Mouse (Mus musculus) ovary, adult 18-20 months (tissue): ENCODE measurements at regions not wholly inside any gene's neighbourhood (a gene's known extent, or its start where the extent isn't known, plus 50 kb on each side); places are given as distances from the start of the nearest gene placed in this dataset.

Experiments used
- DNase-seq: peaks from one replicate; pipeline ENCODE4 v3.0.0; 2022; ENCODE audit warnings: low spot score, mixed read lengths

DNA sequence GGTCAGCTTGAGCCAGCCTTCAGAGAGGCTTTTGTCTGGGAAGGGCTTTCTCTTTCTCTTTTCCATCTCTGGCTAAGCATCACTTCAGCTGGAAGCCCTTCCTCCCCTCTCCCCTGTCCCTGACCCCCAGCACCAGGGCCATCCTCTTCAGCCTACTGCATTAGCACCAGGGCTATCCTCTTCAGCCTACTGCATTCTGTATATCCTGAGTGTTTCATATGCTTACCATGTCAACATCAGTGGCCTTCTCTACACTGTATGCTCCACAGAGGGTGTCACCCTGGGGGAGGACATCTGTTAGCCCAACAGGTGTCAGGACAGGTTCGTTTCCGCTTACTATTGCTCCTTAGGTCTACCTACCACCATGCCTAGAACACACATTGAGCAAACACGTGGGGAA lies 282.5 kb downstream of the Rps24 start:
- no peak for DNase-seq

DNA sequence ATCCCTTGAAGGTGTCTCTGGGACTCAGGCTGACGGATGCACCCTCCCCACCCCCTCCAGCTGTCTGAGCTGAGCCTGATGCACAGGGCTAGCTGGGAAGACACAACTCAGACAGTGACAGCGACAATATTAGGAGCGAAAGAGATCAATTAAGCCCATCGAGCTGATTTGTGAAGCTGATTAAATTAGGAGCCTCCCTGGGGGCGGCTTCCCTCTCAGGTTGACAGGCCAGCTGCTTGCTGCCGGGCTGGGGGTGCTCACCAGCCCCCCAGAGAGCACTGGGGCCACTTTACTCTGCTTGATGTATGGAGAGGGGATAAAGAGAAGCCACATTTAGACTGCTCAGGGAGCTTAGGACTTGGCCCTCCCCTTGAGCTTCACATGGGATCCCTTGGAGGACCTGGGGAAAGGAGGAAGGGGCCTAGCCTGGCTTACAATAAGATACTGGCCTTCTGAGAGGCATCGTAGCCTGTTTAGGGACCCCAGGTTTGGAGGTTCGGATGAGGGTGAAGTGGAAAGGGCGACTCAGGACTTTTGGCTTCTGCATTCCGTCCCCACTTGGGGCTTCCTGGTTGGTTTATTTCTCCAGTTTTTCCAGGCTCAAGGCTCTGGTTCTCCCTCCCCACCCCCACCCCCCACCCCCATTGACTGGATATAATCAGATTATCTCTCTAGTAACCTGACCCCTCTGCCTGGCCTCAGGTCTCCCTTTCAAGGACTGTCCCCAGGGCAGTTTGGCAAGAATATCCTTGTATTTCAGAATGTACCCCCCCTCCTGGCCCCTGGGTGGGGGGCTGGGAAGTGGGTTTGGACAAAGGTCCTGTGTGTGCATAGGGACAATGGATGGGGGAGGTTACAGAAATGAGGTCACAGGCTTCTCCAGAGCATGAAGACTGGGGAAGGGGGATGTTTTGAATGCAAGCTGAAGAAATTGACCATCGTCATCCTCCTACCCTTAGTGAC lies 283.4 kb downstream of the Rps24 start:
- no peak for DNase-seq

DNA sequence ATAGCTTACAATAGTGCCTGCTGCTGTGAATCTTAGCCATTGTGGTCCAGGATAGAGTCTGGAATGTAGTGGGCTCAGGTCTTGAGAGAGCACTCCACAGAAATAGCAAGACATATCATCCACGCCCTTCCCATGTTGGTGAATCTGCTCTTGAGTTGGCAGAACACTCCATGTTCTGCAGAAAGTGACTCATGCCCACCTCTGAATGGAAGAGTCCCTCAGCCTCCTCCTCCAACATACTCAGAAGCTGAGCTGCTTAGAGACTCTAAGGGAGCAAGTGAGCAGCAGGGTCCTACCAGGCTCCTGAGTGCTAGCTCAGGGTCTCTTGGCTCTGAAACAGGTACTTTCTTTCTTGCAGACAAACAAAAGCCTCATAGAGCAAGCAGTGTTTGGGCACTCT lies 284.7 kb downstream of the Rps24 start:
- DNase-seq: no peak

DNA sequence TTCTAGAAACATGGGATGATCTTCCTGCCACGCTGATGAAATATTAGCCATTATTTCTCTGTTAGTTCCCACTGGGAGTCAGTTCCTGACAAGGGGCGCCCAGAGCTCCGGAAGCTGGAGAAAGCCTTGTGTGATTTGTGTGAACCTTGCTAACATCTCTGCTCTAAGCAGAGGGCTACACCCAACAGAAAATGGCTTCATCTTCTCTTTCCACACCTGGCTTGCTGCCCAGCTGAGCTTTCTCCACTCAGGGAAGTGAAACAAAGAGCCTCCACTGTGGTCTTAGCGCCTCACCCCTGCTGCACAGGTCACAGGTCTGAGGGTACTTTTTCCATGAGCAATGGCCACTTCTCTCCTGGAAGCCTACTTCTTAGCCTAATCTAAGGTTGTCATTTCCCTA lies 285.2 kb downstream of the Rps24 start:
- no peak for DNase-seq

DNA sequence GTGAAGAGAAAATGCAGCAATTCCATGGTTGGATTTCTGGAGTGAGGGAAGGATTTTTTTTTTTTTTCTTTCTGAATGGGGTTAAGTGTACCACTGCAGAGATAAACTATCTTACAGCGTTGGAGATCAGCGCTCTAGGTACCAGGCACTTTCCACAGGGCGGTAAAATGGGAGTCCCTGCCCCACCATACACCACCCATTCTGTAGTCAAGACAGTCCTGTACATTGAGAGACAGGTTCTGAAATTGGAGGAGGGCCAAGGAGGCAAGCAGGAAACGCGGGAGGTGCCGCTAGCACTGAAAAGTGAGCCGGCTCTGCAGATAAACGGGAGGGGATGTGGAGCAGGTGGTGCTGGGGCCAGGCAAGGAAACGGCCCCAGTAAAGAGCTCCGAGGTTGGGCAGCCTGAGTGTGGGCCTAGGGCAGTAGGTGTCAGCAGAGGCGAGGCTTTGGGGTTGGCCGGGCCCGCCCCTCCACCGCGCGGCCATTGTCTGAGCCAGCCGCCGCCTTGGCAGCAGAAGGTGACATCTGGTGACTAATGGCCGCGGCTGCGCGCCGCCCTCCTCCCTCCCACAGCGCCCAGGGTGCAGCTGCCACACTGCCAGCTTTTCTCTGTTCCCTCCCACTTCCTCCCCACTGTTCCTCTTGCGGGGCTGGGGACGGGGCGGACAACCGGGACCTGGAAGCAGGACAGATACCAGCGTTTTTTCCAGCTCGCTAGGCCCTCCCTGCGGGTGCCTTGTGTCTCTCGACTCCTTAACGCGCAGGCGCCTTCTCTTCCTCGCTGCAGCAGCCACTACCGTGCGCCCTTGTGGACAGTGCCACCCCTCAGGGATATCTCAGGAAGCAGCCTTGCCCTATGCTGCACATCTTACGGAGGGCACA lies 292.1 kb downstream of the Rps24 start:
- peak; percentile 80 for DNase-seq

DNA sequence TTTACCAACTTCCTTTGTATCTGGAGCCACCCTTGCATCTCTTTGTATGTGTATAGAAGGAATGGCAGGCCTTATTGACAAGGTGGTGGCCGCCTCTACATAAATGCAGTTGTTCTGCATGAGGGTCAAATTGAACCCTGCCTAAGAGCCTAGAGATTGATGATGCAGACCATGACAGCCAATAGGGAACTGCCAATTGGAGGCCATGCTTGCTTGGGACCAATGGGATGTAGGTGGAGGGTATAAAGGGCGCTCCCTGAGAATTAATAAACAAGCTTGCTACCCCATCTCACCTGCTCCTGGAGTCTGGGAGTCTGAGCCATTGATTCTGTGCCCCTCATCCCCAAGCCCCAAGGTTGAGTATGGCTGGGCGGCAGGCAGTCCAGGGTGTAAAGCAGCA lies 294.7 kb downstream of the Rps24 start:
- no peak for DNase-seq

DNA sequence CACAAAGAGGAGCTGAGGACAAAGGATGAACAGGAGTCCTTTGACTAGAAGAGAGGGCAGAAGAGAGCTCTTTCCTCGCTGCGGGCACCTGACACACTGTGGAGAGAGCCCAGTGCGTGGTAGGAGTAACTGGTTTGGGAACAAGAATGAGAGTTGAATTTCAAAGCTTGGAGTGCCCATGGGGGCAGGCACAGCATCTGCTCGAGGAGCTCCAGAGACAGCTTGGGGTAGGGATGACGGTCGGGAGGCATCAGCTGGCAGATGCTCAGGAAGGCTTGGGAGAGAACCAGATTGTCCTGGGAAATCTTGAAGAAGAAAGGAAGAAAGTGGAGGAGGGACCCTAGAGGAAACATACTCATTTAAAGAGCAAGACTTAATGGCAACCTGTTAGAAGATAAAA lies 297.0 kb downstream of the Rps24 start:
- no peak for DNase-seq

DNA sequence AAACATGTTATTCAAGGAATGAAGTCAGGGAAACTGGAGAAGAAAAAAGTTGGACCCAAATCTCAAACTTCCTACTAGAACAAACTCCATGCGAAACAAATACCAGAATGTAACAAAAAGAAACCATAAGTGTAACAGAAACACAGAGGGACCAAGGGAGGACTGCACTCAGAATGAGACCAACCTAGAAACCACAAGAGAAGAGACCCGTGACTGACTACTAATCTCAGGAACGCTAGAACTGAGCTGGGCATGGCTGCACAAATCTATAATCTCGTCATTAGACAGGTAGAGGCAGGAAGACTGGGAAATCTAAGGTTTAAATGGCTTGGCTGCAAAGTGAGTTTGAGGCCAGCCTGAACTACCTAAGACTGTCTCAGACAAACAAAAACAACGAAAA lies 298.5 kb downstream of the Rps24 start:
- DNase-seq: no peak

DNA sequence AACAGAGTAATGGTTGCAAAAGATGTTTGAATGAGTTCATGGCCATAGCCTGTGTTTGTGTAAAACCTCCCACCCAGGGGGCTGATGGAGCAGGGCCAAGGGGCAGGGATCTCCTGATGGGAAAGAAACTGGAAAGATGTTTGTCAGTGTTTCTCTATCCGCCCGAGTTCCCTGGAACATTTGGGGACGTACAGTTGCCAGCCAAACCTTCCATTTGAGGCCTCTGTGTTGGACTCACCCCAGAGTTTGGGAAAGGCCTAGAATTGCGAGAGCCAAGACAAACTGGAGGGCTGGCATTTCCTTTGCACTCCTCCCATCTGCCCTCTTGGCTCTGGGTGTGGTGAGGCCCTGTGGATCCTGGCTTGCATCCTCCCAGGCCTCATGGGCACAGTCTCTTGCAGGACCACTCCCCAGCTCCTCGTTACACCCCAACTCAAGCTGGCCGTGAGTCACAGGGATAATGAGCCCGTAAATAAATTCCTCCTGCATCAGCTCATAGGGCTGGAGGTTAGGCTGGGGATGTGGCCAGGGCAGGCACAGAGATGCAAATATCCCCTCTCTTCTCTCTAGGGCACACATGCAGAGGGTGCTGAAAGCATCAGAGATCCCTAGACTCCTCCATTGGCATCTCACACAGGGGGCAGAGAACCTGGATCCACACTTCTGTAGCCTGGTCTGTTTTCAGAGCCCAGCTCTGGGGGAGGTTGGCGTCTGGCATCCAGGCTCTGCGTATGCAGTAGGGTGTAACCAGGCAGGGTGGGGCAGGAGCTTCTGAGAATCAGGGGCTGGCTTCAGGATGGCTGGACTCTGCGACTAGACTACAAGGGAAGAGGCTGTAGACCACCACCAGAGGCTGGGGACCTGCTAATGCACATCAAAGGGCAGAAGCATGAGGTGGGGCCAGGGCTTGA lies 306.7 kb downstream of the Rps24 start:
- peak; percentile 20 for DNase-seq

DNA sequence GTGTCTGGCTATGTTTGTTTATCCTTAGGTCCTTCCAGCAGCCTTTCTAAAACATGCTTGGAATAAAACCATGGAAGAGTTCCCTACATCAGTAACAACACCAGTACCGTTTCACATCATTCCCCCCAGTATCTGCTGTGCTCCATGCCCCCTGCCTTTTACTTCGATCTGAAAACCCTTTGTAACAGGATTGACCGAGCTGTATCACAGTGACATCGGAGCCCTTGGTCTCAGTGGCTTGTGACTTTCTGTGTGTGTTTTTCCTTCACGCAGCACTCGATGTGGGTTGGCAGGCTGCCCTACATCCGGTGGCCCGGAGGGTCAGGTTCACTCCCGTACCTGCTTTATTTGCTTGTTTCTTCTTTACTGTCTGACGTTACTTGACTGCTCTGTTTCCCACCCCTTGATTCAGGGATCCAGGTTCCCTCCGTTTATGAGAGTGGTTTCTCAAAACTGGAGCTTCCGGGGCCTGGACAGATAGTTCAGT lies 307.5 kb downstream of the Rps24 start:
- no peak for DNase-seq

DNA sequence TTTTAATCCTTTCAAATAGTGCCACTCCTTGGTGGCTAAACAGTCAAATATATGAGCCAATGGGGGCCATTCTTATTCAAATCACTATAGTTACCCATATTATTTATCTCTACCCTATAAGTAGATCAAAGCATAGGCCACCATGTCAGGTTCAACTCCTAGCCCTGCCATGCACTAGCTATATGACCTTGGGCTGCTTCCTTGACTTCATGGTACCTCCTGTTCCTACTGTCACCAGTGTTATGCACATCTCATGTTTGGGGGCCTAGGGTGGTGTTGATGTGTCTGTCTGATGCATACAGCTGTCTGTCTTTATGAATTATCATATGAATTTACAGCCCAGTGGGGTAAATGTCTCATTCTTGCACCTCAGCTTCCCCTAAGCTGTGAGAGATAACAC lies 310.6 kb downstream of the Rps24 start:
- DNase-seq: no peak

DNA sequence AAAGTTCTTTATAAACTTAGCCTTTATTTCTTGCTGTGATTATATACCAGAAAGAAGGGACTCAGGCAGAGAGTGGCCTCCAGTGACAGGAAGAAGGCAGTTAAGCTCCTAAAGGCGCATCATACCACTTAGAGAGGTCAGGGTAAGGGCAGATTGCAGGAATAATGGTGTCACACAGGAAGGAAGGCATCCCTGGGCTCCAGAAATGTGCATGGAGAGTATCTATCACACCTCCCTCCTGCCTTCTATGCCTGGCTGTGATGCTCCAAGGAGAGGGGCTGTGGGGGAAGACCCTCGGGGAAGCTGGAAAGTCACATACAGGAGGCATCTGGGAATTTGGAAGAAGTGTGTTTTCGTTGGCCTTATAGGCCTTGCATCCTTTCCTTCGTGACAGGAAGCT lies 311.1 kb downstream of the Rps24 start:
- DNase-seq: no peak

DNA sequence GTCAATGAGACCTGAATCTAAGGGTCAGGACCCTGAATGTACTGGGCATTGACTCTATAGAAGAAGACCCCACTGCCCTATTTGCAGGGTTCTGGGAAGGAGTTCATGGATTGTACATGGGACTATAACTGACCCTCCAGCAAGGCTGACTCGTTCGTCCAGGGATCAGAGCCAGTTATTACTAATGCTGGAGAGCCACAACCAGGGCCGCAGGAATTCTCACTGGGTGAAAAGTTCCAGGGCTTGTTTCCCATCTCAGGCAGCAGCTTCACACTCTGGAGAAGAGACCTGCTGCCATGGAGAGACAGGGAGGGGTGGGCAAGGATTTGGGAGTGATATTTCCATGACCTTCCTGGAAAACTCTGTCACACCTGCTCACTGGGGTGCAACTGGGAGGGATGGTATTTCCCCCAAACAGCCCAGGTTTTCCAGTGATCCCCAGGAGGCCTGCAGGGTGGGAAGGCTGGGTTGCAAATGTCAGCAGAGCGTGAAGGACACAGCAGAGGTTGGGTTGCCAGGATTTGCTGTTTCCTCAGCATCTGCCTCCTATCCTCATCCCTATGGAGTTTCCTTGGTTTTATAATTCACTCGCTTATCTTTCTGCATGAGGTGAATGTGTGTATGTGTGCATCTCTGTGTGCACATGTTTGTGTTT lies 316.2 kb downstream of the Rps24 start:
- no peak for DNase-seq

DNA sequence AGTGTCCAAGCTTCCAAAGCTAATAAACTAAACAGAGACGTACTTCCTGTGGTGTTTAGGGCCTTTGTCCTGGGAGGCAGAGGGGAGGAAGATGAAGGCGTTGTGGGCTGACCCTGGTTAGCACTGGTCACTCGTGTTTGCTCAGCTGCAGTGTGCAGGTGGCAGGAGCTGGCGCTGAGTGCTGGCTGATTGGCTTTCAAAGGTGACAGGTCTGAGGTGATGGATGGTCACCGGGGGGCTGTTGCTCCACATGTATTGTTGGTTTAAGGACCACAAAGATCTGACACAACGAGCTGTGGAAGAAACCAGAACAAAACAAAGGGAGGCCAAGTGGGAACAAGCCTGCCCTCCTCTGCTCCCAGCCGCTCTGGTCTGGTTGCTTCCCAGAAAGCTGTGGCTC lies 320.1 kb downstream of the Rps24 start:
- no peak for DNase-seq

DNA sequence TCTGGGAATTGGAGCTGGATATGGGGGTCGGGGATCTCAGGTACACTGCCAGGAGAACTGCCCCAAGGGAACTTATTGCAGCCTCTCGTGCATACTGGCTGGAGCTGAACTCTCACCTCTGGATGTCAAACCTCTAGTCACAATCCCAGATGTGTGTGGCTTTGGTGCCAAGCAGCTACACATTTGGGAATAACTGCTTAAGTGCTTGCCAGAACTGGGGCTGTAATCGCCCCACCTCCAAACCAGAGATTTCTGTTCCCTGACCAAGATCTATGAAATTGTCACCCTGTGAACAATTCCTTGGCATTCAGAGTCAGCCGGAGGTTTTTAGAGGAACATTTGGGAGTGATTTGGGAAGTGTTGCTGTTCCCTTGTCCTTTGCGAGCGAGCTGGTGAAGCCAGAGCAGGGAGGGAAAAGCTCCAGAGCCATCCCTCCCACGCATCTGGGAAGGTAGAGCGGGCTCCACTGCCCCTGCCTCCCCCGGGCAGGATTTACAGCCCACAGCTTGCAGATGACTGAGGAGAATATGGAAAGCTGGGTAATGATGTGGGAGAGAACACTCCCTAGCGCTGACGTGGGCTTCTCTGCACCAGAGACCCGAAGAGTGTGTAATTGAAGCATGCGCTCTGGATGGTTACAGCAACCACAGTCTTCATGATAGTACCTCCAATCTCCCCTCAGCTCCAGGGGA lies 336.1 kb downstream of the Rps24 start:
- peak; percentile 37 for DNase-seq

DNA sequence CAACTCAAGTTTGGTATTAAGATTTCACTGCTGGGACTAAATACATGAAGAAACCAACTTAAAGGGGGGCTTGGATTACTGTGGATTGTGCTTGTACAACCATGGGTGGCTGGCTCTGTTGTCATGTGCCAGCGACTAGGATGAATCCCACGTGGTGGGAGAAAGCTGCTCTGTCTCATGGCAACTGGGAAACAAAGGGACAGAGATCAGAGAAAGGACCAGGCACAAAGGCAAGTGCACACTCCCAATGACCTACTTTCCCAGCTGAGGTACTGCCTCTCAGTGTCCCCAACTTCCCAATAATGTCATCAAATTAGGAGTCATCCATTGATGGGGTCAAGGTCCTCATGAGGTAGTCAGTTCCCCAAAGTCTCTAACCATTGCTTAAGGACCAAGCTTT lies 337.4 kb downstream of the Rps24 start:
- DNase-seq: no peak

DNA sequence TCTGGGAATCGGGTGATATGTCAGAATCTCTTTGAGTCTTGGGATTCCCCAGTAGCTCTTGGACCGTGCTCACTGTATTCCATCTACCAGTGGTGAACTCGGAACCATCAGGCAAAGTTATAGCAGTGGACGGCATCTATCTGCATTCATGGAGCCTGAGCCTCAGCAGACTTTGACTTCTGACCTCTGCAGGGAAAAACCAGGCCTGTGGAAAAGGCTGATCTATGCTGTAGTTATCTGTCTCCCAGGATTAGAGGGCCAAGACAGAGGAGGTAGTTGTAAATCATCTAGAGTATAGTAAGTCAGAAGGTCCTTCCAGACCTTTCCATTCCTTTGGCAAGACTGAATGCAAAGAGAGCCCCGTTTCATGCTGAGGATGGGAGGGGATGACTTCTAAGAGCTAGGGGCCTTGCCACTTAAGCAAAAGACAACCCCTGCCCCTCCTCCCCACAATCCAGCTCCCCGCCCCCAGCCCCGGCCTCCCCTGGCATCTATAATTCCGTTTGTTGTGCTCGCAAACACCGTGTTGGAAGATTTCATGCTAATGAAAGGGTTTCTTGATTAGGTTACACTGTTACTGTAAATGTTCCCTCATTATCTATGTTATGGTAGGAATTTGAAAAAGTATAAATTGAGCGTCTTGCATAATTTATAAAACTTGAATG lies 338.9 kb downstream of the Rps24 start:
- no peak for DNase-seq

DNA sequence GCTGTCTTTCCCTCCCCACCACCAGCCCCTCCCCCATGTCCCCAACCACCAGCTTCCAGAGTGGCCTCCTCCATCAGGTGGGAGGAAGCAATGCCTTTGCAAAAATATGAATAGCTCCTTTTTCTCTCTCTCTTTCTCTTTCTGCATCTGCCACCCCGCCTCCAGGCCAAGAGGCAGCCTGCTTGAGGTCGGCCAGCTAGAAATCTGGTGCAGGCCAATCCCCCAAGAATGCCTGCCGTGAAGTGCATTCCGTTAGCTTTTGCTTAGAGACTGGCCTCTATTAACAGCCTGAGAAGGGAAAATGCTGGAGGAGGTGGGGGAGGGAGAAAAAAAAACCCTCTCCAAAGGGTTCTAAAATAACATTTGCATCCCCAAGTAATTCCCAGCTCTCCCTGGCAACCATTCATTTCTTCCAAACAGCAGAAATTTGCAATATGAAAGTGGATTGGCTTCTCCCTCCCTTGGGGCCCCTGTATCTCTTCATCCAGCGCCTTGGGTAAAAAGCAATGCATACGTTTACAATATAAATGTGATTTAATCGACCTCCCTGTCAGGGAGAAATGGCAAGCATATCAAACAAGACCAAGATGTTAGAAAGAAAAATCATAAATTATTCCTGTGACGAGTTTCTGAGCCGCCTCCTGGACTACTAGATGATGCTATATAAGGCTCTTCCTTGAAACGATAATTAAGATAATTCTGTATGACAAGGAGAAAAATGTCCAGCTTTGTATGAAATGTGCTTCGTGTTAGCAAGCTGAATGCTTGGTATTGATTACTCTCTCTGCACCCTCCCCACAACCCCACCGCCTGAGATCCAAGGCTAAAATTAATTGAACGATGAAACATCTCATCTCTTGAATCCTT lies 339.8 kb downstream of the Rps24 start:
- no peak for DNase-seq

DNA sequence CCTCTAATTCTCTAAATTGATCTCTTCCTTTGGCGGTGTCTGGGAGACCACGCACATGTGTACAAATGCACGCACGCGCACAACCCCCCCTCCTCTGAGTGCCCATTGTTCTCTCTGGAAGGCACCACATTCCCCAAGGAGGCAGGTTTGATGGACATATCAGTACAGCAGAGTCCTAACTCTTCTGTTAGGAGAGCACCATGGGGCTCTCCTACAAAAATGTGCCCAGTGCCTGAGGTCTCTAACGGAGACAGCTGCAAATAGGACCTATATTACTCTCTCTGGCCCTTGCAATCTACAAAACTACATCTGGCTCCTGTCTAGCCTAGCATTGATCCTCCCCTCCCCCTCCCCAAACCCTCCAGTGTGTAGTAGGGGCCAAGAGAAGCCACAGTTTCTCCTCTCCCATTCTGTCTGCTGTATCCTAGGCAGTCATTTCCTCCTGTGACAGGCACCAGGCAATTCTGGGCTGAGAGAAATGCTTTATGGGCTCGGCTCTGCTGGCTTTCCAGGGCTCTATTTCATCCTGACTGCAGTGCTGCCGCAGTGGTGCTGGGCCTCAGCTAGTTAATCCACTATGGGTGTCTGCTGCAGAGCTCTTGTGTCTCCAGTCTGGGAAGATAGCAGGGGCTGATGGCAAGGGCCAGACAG lies 340.6 kb downstream of the Rps24 start:
- no peak for DNase-seq
